Mouse (Mus musculus): ENCODE measurements around the gene Ephb1.

DNA sequence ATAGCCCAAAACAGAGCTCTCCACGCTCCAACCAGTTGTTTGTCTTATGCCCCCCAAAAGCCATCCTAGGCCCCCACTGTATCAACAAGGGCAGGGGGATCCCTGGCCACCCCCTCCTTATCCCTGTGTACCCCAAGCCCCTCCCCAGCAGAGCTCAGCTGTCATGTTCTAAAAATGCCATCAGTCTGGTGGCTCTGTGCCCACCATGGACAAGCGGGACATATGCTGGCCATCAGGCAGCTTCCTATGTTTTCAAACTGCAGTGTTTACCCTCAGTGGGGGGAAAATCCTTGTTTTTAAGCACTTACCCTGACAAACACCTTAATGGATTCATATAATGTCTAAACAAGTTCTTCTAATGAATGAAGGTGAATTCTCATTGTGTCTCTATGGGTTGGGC lies 275.3 kb downstream of the Ephb1 start:
- TF ChIP-seq CTCF (IDR thresholded peaks at IDR 0.05; ENCODE audit: insufficient read depth, low read depth, low read length) (no peak), POLR2A (IDR thresholded peaks at IDR 0.05; ENCODE audit: insufficient read depth, low read depth, low read length) (no peak)

Data from olfactory bulb, adult 2 months (tissue).